Mouse (Mus musculus) hindbrain, embryonic 12.5 days (tissue): ENCODE results near the gene Gbx2. TPM values are rescaled to one million over a fixed set of nuclear protein-coding genes. Genes with fewer than 3 reads are reported as not detected.
A peak's percentile ranks its signal among the peaks of the same experiment; 100 is the strongest.

ENCODE experiments used
- ATAC-seq: fragments of 200-750 bp; cut with Nextera tagmentation; 2 replicates; pipeline ENCODE4 v1.8.0; 2017; ENCODE audit warnings: moderate TSS enrichment; ENCODE audit not compliant: low FRiP score
- H3K27ac ChIP-seq: fragments of 300-500 bp; sonication (generic); 2 replicates; pipeline ENCODE4 v1.5.1; 2016; ENCODE audit warnings: mild to moderate bottlenecking
- H3K27me3 ChIP-seq: fragments of 300-500 bp; sonication (generic); 2 replicates; pipeline ENCODE4 v1.6.1; 2016; ENCODE audit warnings: mild to moderate bottlenecking
- H3K36me3 ChIP-seq: fragments of 300-500 bp; sonication (generic); 2 replicates; pipeline ENCODE4 v1.6.1; 2016; ENCODE audit warnings: mild to moderate bottlenecking
- H3K4me1 ChIP-seq: fragments of 300-500 bp; sonication (generic); 2 replicates; pipeline ENCODE4 v1.6.1; 2016
- H3K4me2 ChIP-seq: fragments of 300-500 bp; sonication (generic); replicated peaks from 2 replicates; pipeline ENCODE4 v1.6.1; 2016; ENCODE audit warnings: mild to moderate bottlenecking
- H3K4me3 ChIP-seq: fragments of 300-500 bp; sonication (generic); 2 replicates; pipeline ENCODE4 v1.5.1; 2016; ENCODE audit warnings: mild to moderate bottlenecking
- H3K9ac ChIP-seq: fragments of 300-500 bp; sonication (generic); 2 replicates; pipeline ENCODE4 v1.6.1; 2016; ENCODE audit warnings: mild to moderate bottlenecking, moderate library complexity
- H3K9me3 ChIP-seq: fragments of 300-500 bp; sonication (generic); replicated peaks from 2 replicates; pipeline ENCODE4 v1.6.1; 2016; ENCODE audit warnings: mild to moderate bottlenecking
- WGBS: fragments of 180-500 bp; shearing (Covaris S2); methylation state at CpG from one replicate; pipeline ENCODE4 v1.1.7; 2016; 5-methylcytosine and 5-hydroxymethylcytosine counted together
- polyA plus RNA-seq: library from polyadenylated mRNA; unstranded; fragments of >200 nt; fragmentation: Nextera tagmentation; extraction: Ambion mirVana; gene quantifications from 2 replicates; pipeline ENCODE4 v1.2.1, GENCODE M21; 2016

The Gbx2 gene
- polyA plus RNA-seq, 1 experiment from 2014 or later = 46.1 TPM

- 12% methylated on average over 14 of the region's 14 CpGs for WGBS
- Histone ChIP-seq H3K4me2 (peak overlapping the region; percentile 44), H3K36me3 (no peaks in the 10 kb centered on the region), H3K27me3 (peaks cover 99% of the 10 kb centered on the region), H3K9me3 (no peaks in the 10 kb centered on the region), H3K9ac (no peak overlapping the region), H3K27ac (0 out of 2 replicates have a peak overlapping the region, but pooled peaks have one; percentile 12), H3K4me1 (peaks cover 64% of the 10 kb centered on the region), H3K4me3 (peak overlapping the region; percentile 15; the same call in 1 of the 2 replicates)
- ATAC-seq = no peak
These were observed 7.3 kb downstream of the Gbx2 start for GRCm38 (mm10) chr1:89923642-89924020.

- Histone ChIP-seq H3K4me2 (peak overlapping the region; percentile 44), H3K4me1 (peaks cover 61% of the 10 kb centered on the region), H3K36me3 (no peaks in the 10 kb centered on the region), H3K4me3 (peak overlapping the region; percentile 15), H3K27ac (0 out of 2 replicates have a peak overlapping the region, but pooled peaks have one; percentile 12), H3K9me3 (no peaks in the 10 kb centered on the region), H3K27me3 (peaks cover 99% of the 10 kb centered on the region), H3K9ac (0 out of 2 replicates have a peak overlapping the region, but pooled peaks have one; percentile 13)
- 0 out of 2 replicates have a peak, but pooled peaks have one; percentile 14 for ATAC-seq
- under 1% methylated on average over 35 of the region's 41 CpGs for WGBS
These were observed 7.9 kb downstream of the Gbx2 start for GRCm38 (mm10) chr1:89922883-89923641.

- peak overlapping the region; percentile 15 for H3K4me3 ChIP-seq
- H3K27me3 ChIP-seq = peaks cover 100% of the 10 kb centered on the region
- H3K9ac ChIP-seq = 0 out of 2 replicates have a peak overlapping the region, but pooled peaks have one; percentile 13
- peak overlapping the region; percentile 44 for H3K4me2 ChIP-seq
- peaks cover 56% of the 10 kb centered on the region for H3K4me1 ChIP-seq
- no peak for ATAC-seq
- no peaks in the 10 kb centered on the region for H3K36me3 ChIP-seq
- WGBS = 5% methylated on average over 7 of the region's 7 CpGs
- H3K9me3 ChIP-seq = no peaks in the 10 kb centered on the region
- H3K27ac ChIP-seq = no peak overlapping the region
These were observed 8.7 kb downstream of the Gbx2 start for GRCm38 (mm10) chr1:89922282-89922681.

GRCm38 (mm10) chr1:89921806-89922205 lies 9.2 kb downstream of the Gbx2 start:
- no peak overlapping the region for H3K9ac ChIP-seq
- no peak overlapping the region for H3K4me3 ChIP-seq
- WGBS = 3% methylated on average over 10 of the region's 10 CpGs
- H3K27me3 ChIP-seq = peaks cover 100% of the 10 kb centered on the region
- no peaks in the 10 kb centered on the region for H3K9me3 ChIP-seq
- no peak for ATAC-seq
- no peak overlapping the region for H3K27ac ChIP-seq
- H3K4me1 ChIP-seq = peaks cover 51% of the 10 kb centered on the region
- no peaks in the 10 kb centered on the region for H3K36me3 ChIP-seq
- 0 out of 2 replicates have a peak overlapping the region, but pooled peaks have one; percentile 44 for H3K4me2 ChIP-seq

- peaks cover 26% of the 10 kb centered on the region for H3K4me1 ChIP-seq
- peaks cover 79% of the 10 kb centered on the region for H3K27me3 ChIP-seq
- 79% methylated on average over 6 of the region's 6 CpGs for WGBS
- H3K27ac ChIP-seq = no peak overlapping the region
- H3K9me3 ChIP-seq = no peaks in the 10 kb centered on the region
- no peak overlapping the region for H3K4me2 ChIP-seq
- no peak overlapping the region for H3K4me3 ChIP-seq
- ATAC-seq = no peak
- no peaks in the 10 kb centered on the region for H3K36me3 ChIP-seq
- no peak overlapping the region for H3K9ac ChIP-seq
These were observed 11.8 kb downstream of the Gbx2 start for GRCm38 (mm10) chr1:89919206-89919605.

- no peaks in the 10 kb centered on the region for H3K36me3 ChIP-seq
- no peak overlapping the region for H3K4me3 ChIP-seq
- no peak overlapping the region for H3K9ac ChIP-seq
- peaks cover 16% of the 10 kb centered on the region for H3K4me1 ChIP-seq
- H3K9me3 ChIP-seq = no peaks in the 10 kb centered on the region
- WGBS = 31% methylated on average over 18 of the region's 18 CpGs
- ATAC-seq = no peak
- peaks cover 68% of the 10 kb centered on the region for H3K27me3 ChIP-seq
- H3K4me2 ChIP-seq = no peak overlapping the region
- no peak overlapping the region for H3K27ac ChIP-seq
These were observed 12.9 kb downstream of the Gbx2 start for GRCm38 (mm10) chr1:89918111-89918510.

GRCm38 (mm10) chr1:89913611-89914010 lies 17.4 kb downstream of the Gbx2 start:
- H3K36me3 ChIP-seq = no peaks in the 10 kb centered on the region
- 78% methylated on average over 4 of the region's 4 CpGs for WGBS
- peaks cover 7% of the 10 kb centered on the region for H3K4me1 ChIP-seq
- H3K9ac ChIP-seq = no peak overlapping the region
- no peaks in the 10 kb centered on the region for H3K9me3 ChIP-seq
- no peak overlapping the region for H3K4me3 ChIP-seq
- H3K27me3 ChIP-seq = peaks cover 28% of the 10 kb centered on the region
- ATAC-seq = no peak
- H3K4me2 ChIP-seq = no peak overlapping the region
- H3K27ac ChIP-seq = no peak overlapping the region

- H3K4me1 ChIP-seq = peaks cover 7% of the 10 kb centered on the region
- no peaks in the 10 kb centered on the region for H3K9me3 ChIP-seq
- no peak for ATAC-seq
- 22% methylated on average over 5 of the region's 5 CpGs for WGBS
- no peak overlapping the region for H3K4me3 ChIP-seq
- no peaks in the 10 kb centered on the region for H3K36me3 ChIP-seq
- no peak overlapping the region for H3K27ac ChIP-seq
- no peak overlapping the region for H3K4me2 ChIP-seq
- H3K9ac ChIP-seq = no peak overlapping the region
- peaks cover 15% of the 10 kb centered on the region; the same call in 1 of the 2 replicates for H3K27me3 ChIP-seq
These were observed 18.6 kb downstream of the Gbx2 start for GRCm38 (mm10) chr1:89912392-89912791.

- Histone ChIP-seq H3K27ac (no peak overlapping the region), H3K4me3 (no peak overlapping the region), H3K9me3 (peaks cover 10% of the 10 kb centered on the region; the same call in 1 of the 2 replicates), H3K4me1 (peaks cover 7% of the 10 kb centered on the region), H3K4me2 (no peak overlapping the region), H3K36me3 (no peaks in the 10 kb centered on the region), H3K9ac (no peak overlapping the region), H3K27me3 (0 out of 2 replicates have a peak, but pooled peaks cover 5% of the 10 kb centered on the region)
- ATAC-seq = no peak
- WGBS = 90% methylated on average over 8 of the region's 8 CpGs
These were observed 21.2 kb downstream of the Gbx2 start for GRCm38 (mm10) chr1:89909796-89910195.

GRCm38 (mm10) chr1:89902641-89903040 lies 28.3 kb downstream of the Gbx2 start:
- Histone ChIP-seq H3K27me3 (no peaks in the 10 kb centered on the region), H3K9ac (no peak overlapping the region), H3K4me1 (no peaks in the 10 kb centered on the region), H3K27ac (no peak overlapping the region), H3K36me3 (no peaks in the 10 kb centered on the region), H3K4me3 (no peak overlapping the region), H3K4me2 (no peak overlapping the region), H3K9me3 (peaks cover 10% of the 10 kb centered on the region; the same call in 1 of the 2 replicates)
- ATAC-seq = no peak
- WGBS = 76% methylated on average over 1 of the region's 1 CpGs

- Histone ChIP-seq H3K4me3 (no peak overlapping the region), H3K36me3 (peaks cover 2% of the 10 kb centered on the region; the same call in 1 of the 2 replicates), H3K27ac (no peak overlapping the region), H3K9ac (no peak overlapping the region), H3K27me3 (no peaks in the 10 kb centered on the region), H3K4me2 (no peak overlapping the region), H3K9me3 (peaks cover 10% of the 10 kb centered on the region; the same call in 1 of the 2 replicates), H3K4me1 (no peaks in the 10 kb centered on the region)
- no peak for ATAC-seq
- WGBS = 89% methylated on average over 2 of the region's 2 CpGs
These were observed 28.7 kb downstream of the Gbx2 start for GRCm38 (mm10) chr1:89902236-89902635.

- 83% methylated on average over 4 of the region's 4 CpGs for WGBS
These were observed 29.6 kb downstream of the Gbx2 start for GRCm38 (mm10) chr1:89901381-89901780.

More at GRCm38 (mm10) chr1:89901381-89901780, 29.6 kb downstream of the Gbx2 start:
- Histone ChIP-seq H3K27ac (no peak overlapping the region), H3K4me2 (no peak overlapping the region), H3K4me3 (no peak overlapping the region), H3K27me3 (no peaks in the 10 kb centered on the region), H3K9ac (no peak overlapping the region), H3K9me3 (peaks cover 5% of the 10 kb centered on the region; the same call in 1 of the 2 replicates), H3K4me1 (no peaks in the 10 kb centered on the region), H3K36me3 (peaks cover 7% of the 10 kb centered on the region; the same call in 1 of the 2 replicates)
- ATAC-seq = no peak
